Mouse (Mus musculus) embryonic fibroblast, embryonic 13.5 days (primary cell): ENCODE results near the gene Adipor2.

Experiments
- CTCF ChIP-seq: IDR thresholded peaks from 2 replicates; pipeline ENCODE4 v1.5.1; 2011; ENCODE audit warnings: mild to moderate bottlenecking, control low read depth, low read length, moderate library complexity, borderline replicate concordance; ENCODE audit not compliant: insufficient read depth
- POLR2A ChIP-seq: IDR thresholded peaks from 2 replicates; pipeline ENCODE4 v1.6.1; 2011; ENCODE audit warnings: low read depth, mild to moderate bottlenecking, control low read depth, low read length, moderate library complexity

GRCm38 (mm10) chr6:119421001-119421400 is 3.5 kb upstream of the Adipor2 start:
- TF ChIP-seq CTCF (no peak), POLR2A (no peak)
